Mouse (Mus musculus) midbrain, embryonic 10.5 days (tissue): ENCODE data around the gene Atp13a1. TPM values are rescaled to one million over a fixed set of nuclear protein-coding genes. Genes with fewer than 3 reads are reported as not detected.
A peak's percentile ranks its signal among the peaks of the same experiment; 100 is the strongest.

Source experiments
- DNase-seq: peaks from one replicate; pipeline ENCODE4 v3.0.0-alpha.2; 2017; ENCODE audit warnings: low spot score
- H3K27ac ChIP-seq: fragments of 300-500 bp; sonication (generic); replicated peaks from 2 replicates; pipeline ENCODE4 v1.5.1; 2016; ENCODE audit warnings: mild to moderate bottlenecking
- H3K27me3 ChIP-seq: fragments of 300-500 bp; sonication (generic); 2 replicates; pipeline ENCODE4 v1.6.1; 2016; ENCODE audit warnings: low read depth, mild to moderate bottlenecking; ENCODE audit not compliant: poor library complexity, severe bottlenecking
- H3K36me3 ChIP-seq: fragments of 300-500 bp; sonication (generic); 2 replicates; pipeline ENCODE4 v1.6.1; 2016; ENCODE audit warnings: mild to moderate bottlenecking, moderate library complexity
- H3K4me1 ChIP-seq: fragments of 300-500 bp; sonication (generic); 2 replicates; pipeline ENCODE4 v1.6.1; 2016
- H3K4me3 ChIP-seq: fragments of 300-500 bp; sonication (generic); 2 replicates; pipeline ENCODE4 v1.5.1; 2016; ENCODE audit warnings: mild to moderate bottlenecking, moderate library complexity
- H3K9me3 ChIP-seq: fragments of 300-500 bp; sonication (generic); replicated peaks from 2 replicates; pipeline ENCODE4 v1.6.1; 2016; ENCODE audit warnings: mild to moderate bottlenecking
- WGBS: fragments of 180-500 bp; shearing (Covaris S2); methylation state at CpG from one replicate; pipeline ENCODE4 v1.1.7; 2016; 5-methylcytosine and 5-hydroxymethylcytosine counted together
- polyA plus RNA-seq: library from polyadenylated mRNA; unstranded; fragments of >200 nt; fragmentation: Nextera tagmentation; extraction: Ambion mirVana; gene quantifications from 2 replicates; pipeline ENCODE4 v1.2.1, GENCODE M21; 2016

Gene Atp13a1
- polyA plus RNA-seq, 1 experiment from 2014 or later = 57.1 TPM

DNA sequence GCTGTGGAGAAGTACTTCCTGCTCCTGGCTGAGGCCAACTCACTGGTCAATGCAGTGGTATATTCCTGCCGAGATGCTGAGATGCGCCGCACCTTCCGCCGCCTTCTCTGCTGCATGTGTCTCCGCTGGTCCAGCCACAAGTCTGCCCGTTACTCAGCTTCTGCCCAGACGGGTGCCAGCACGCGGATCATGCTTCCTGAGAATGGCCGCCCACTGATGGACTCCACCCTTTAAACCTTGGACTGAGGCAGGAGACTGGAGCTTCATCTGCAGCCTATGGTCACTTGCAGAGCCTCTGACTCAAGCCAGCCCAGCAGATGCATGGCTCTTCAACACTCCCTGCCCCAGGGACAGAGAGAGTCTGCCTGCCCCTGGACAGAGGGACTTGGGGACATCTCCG, 35.4 kb downstream of the Atp13a1 start:
- Histone ChIP-seq H3K27me3 (peaks cover 14% of the 10 kb centered on the region), H3K36me3 (peaks cover 62% of the 10 kb centered on the region), H3K9me3 (no peaks in the 10 kb centered on the region), H3K27ac (no peak overlapping the region), H3K4me3 (no peak overlapping the region), H3K4me1 (peaks cover 44% of the 10 kb centered on the region)
- no peak for DNase-seq
- WGBS = 94% methylated on average over 12 of the region's 12 CpGs

DNA sequence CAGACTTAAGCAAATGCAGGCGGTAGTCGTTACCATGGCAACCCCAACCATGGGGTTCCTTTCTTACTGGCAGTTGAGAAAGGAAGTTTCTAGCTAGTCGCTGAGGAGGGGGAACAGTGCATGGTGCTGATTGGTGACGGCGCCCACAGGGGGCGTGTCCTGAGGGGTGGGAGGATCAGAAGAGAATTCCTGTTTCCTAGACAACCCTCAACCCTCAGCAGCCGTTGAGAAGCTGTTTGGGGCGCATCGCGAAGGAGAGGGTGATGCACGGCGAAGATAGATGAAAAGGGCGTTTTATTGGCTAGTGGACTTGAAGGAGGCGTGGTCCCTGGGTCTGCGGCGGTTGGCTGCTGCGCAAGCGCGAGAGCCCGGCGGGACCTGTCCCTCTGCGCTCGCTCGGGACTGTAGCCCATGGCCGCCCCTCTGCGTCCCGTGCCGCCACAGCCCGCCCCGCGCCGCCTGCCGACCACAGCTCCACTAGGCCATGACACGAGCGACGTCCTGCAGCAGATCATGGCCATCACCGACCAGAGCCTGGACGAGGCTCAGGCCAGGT, 41.4 kb downstream of the Atp13a1 start, which contains the start of gene Pbx4:
TSS of gene Pbx4 (plus strand) at position 194 of the 556 bp plus-strand sequence.
- DNase-seq = peak; percentile 97
- no peaks in the 10 kb centered on the region for H3K27me3 ChIP-seq
- no peaks in the 10 kb centered on the region for H3K9me3 ChIP-seq
- H3K27ac ChIP-seq = peak within 1 kb of the TSS; percentile 92
- 1% methylated on average over 38 of the region's 38 CpGs for WGBS
- peaks cover 37% of the 10 kb centered on the region for H3K36me3 ChIP-seq
- H3K4me1 ChIP-seq = peaks cover 25% of the 10 kb centered on the region
- H3K4me3 ChIP-seq = peak within 1 kb of the TSS; percentile 74

DNA sequence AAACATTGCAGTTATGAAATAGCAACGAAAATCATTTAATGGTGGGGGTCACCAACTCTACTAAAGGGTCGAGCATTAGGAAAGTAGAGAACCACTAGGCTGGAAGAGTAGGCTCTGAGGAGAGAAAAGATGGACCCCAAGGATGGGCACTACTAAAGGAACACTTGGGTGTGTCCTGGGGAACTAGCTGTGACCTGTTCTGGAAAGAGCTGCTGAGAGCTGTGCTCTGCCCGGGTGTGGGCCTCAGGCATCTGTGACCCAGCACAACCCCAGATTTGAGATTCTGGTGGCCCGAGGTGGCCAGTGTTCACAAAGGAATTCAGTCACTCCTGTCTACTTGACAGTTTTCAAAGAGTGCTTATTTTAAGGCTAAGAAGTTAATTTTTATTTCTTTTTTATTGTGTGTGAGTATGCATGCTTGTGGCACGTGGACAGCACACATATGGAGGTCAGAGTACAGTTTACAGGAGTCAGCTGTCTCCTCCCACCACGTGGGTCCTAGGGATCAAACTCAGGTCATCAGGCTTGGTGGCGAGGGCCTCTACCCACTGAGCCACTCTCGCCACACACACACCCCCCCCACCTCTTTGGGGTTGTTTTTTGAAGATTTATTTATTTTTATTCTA, 46.2 kb downstream of the Atp13a1 start:
- Histone ChIP-seq H3K9me3 (no peaks in the 10 kb centered on the region), H3K27me3 (no peaks in the 10 kb centered on the region), H3K27ac (no peak overlapping the region), H3K4me1 (peaks cover 16% of the 10 kb centered on the region), H3K36me3 (peaks cover 49% of the 10 kb centered on the region), H3K4me3 (no peak overlapping the region)
- DNase-seq = no peak
- 84% methylated on average over 8 of the region's 8 CpGs for WGBS

DNA sequence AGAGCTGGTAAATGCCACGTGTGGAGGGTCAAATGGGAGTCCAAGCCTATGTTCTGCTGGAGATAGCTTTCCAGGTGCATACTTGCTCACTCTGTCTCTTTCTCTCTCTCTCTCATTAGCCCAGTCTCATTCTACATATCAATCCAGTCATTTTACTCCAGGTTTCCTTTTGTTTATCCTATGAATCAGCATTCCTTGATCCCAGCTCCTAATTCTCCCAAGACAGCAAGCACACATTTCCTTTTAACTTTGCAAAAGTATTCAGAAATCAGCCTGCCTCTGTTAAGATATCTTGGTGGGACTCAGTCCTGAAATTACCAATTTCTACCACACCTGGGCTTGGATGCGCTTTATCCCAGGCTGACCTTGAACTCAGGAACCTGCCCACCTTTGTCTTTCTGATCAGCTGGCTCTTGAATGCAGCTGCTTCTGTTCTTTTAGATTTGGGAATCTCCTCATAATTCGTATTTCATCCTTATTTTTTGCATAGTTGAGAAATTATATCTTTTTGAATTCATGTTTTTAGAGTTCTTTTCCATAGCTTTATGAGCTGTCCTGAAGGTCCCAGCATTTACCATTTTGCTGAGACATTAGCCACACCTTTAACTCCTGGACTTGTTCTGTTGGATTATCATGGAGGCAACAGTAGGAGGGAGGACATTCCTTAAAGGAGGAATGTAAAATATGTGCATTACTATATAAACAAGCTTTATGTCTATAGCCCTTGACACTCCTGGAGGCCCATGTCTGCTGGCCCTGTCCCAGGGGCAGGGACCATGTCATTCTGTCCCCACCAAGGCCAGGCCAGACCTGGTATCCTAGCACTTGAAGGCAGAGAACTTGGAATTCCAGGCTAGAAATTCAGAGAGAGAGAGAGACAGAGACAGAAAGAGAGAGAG, 56.5 kb downstream of the Atp13a1 start:
- 0 out of 2 replicates have a peak, but pooled peaks cover 3% of the 10 kb centered on the region for H3K9me3 ChIP-seq
- 83% methylated on average over 3 of the region's 3 CpGs for WGBS
- DNase-seq = no peak
- no peak overlapping the region for H3K27ac ChIP-seq
- no peaks in the 10 kb centered on the region for H3K27me3 ChIP-seq
- no peaks in the 10 kb centered on the region for H3K4me1 ChIP-seq
- H3K4me3 ChIP-seq = no peak overlapping the region
- H3K36me3 ChIP-seq = peaks cover 35% of the 10 kb centered on the region

DNA sequence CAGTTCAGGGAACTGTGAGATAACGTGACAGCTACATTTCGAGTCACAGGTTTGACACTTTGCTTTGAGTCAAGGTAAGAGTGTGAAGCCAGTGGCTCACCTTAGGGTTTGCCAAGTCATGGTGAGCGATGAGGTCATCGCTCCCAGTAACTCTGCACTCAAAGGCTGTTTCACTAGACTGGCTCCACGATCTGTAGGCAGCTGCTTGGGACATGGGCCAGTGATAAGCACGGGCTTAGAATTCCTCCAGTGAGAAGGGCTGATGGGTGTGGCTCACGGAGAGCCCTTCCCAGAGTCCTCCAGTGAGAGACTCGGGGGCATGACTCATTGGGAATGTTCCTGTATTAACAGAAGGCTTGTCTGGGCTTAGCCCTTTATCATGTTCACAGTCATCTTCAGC, 58.0 kb downstream of the Atp13a1 start:
- peaks cover 44% of the 10 kb centered on the region for H3K36me3 ChIP-seq
- H3K27me3 ChIP-seq = no peaks in the 10 kb centered on the region
- H3K4me1 ChIP-seq = no peaks in the 10 kb centered on the region
- WGBS = 89% methylated on average over 8 of the region's 8 CpGs
- no peak for DNase-seq
- H3K27ac ChIP-seq = no peak overlapping the region
- H3K9me3 ChIP-seq = 0 out of 2 replicates have a peak, but pooled peaks cover 3% of the 10 kb centered on the region
- no peak overlapping the region for H3K4me3 ChIP-seq

DNA sequence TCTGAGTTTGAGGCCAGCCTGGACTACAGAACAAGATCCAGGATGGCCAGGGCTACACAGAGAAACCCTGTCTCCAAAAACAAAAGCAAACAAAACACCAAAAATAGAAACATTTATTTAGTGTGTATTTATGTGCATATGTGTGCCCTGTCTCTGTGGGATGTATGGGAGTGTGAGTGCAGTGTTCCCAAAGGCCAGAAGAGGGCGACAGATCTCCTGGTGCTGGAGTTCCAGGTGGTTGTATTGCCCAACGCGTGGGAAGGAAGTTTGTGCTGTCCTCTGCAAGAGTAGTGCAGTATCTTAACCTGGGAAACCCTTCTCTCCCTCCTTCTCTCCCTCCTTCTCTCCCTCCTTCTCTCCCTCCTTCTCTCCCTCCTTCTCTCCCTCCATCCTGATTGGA, 58.9 kb downstream of the Atp13a1 start:
- Histone ChIP-seq H3K9me3 (0 out of 2 replicates have a peak, but pooled peaks cover 3% of the 10 kb centered on the region), H3K36me3 (peaks cover 45% of the 10 kb centered on the region), H3K4me1 (no peaks in the 10 kb centered on the region), H3K4me3 (no peak overlapping the region), H3K27ac (no peak overlapping the region), H3K27me3 (no peaks in the 10 kb centered on the region)
- no peak for DNase-seq
- 49% methylated on average over 3 of the region's 3 CpGs for WGBS

DNA sequence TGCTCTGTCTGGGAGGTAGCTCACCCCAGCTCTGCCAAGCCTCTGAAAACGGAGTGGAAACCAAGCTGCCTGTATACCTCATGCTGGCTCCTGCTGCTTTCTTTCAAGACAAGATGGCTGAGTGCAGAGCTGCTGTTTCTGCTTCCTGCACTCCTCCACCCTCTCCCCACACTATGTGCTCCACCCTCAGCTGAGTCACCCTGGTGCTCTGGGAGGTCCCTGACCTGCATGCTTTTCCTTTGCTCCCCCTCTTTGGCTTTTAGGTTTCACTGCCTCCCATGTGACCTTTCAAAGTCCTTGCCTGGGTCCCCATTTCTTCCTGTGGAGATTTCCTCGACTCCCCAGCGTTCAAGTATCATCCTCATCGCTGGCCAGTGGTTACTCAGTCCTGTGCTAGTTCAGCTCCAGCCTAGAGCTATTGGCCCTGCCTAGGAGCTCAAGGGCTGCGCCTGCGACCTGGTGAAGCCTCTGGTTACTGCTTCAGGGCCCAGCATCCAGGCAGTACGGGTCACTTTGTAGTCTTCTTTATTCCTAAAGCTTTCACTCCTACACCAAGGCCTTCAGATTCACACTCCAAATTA, 60.1 kb downstream of the Atp13a1 start:
- no peak for DNase-seq
- Histone ChIP-seq H3K27me3 (no peaks in the 10 kb centered on the region), H3K4me3 (no peak overlapping the region), H3K9me3 (0 out of 2 replicates have a peak, but pooled peaks cover 3% of the 10 kb centered on the region), H3K27ac (no peak overlapping the region), H3K4me1 (no peaks in the 10 kb centered on the region), H3K36me3 (peaks cover 45% of the 10 kb centered on the region)
- WGBS = 84% methylated on average over 7 of the region's 7 CpGs

DNA sequence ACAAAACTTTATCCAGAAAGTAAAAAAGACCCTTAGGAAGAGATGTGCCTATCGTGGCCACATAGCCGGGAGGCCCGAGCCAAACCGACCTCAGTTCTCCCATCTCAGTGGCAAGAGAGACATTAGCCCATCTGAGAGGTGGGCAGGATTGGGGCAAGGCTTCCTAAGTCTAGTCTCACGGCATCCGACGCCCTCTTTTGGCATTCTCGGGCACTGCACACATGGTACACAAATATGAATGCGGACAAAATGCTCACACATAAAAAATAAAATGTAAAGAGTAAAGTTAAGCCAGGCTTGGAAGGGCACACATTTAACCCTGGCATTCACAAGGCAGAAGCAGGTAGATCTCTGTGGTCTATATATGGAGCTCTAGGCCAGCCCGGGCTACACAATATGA, 62.9 kb downstream of the Atp13a1 start:
- no peaks in the 10 kb centered on the region for H3K27me3 ChIP-seq
- H3K4me3 ChIP-seq = no peak overlapping the region
- H3K4me1 ChIP-seq = no peaks in the 10 kb centered on the region
- WGBS = 91% methylated on average over 10 of the region's 10 CpGs
- DNase-seq = no peak
- peaks cover 49% of the 10 kb centered on the region for H3K36me3 ChIP-seq
- H3K27ac ChIP-seq = no peak overlapping the region
- H3K9me3 ChIP-seq = 0 out of 2 replicates have a peak, but pooled peaks cover 3% of the 10 kb centered on the region

Other genes starting within 250 kb of the Atp13a1 start
- 34.7 and 37.0 TPM in 2 replicates for gene Zfp868, start 165.6 kb upstream of the Atp13a1 start, polyA plus RNA-seq
- 2.2 and 3.2 TPM in 2 replicates for gene Zfp964, start 136.7 kb upstream of the Atp13a1 start, polyA plus RNA-seq
- 32.1 and 33.6 TPM in 2 replicates for gene Zfp869, start 80.4 kb upstream of the Atp13a1 start, polyA plus RNA-seq
- 6.1 and 6.9 TPM in 2 replicates for gene Zfp963, start 41.2 kb upstream of the Atp13a1 start, polyA plus RNA-seq
- gene Gm20422, start 16.3 kb upstream of the Atp13a1 start, polyA plus RNA-seq = 0.43 TPM in 1 of 2 replicates, not detected in the other
- gene Zfp866, start within 50 bp of the Atp13a1 start, polyA plus RNA-seq = 35.2 and 37.2 TPM in 2 replicates
- 7.7 and 9.7 TPM in 2 replicates for gene Gmip, start 17.5 kb downstream of the Atp13a1 start, polyA plus RNA-seq
- gene Lpar2, start 31.3 kb downstream of the Atp13a1 start, polyA plus RNA-seq = 0.65 and 0.68 TPM in 2 replicates
- 42.9 and 46.0 TPM in 2 replicates for gene Pbx4, start 41.3 kb downstream of the Atp13a1 start, polyA plus RNA-seq
- gene Cilp2, start 96.5 kb downstream of the Atp13a1 start, polyA plus RNA-seq = 0.47 TPM in 2 replicates
- 5.2 and 5.4 TPM in 2 replicates for gene Tssk6, start 111.0 kb downstream of the Atp13a1 start, polyA plus RNA-seq
- 173 and 174 TPM in 2 replicates for gene Ndufa13, start 111.4 kb downstream of the Atp13a1 start, polyA plus RNA-seq
- gene Yjefn3, start 111.5 kb downstream of the Atp13a1 start, polyA plus RNA-seq = 4.2 and 5.9 TPM in 2 replicates
- 48.0 and 48.7 TPM in 2 replicates for gene Gatad2a, start 205.2 kb downstream of the Atp13a1 start, polyA plus RNA-seq